Mouse (Mus musculus): ENCODE data around the gene Stub1. TPM values are rescaled to one million over a fixed set of nuclear protein-coding genes. Genes with fewer than 3 reads are reported as not detected.

Gene Stub1
- polyA plus RNA-seq (2015; fragmentation: Nextera tagmentation; extraction: Ambion mirVana): 118 and 119 TPM in 2 replicates

- peak within 1 kb of the TSS; percentile 99 for H3K4me2 ChIP-seq (ENCODE audit: low read depth, low read length)
- H3K4me1 ChIP-seq (ENCODE audit: insufficient read depth): peaks cover 67% of the 10 kb centered on the region
- peak within 1 kb of the TSS; percentile 84 for H3K9ac ChIP-seq (replicated peaks)
- ATAC-seq (peak; percentile 66), DNase-seq (peak; percentile 87)
- H3K4me3 ChIP-seq (ENCODE audit: low read depth, low read length): peak within 1 kb of the TSS; percentile 75
- H3K9me3 ChIP-seq (ENCODE audit: low read length): no peaks in the 10 kb centered on the region
- no peaks in the 10 kb centered on the region for H3K27me3 ChIP-seq (ENCODE audit: insufficient read depth, low read length)
- H3K27ac ChIP-seq (ENCODE audit: low read depth): peak within 1 kb of the TSS; percentile 99
- TF ChIP-seq EP300 (IDR thresholded peaks at IDR 0.05; ENCODE audit: low read depth) (no peak), CTCF (IDR thresholded peaks at IDR 0.05; ENCODE audit: low read depth) (no peak)
- WGBS (ENCODE audit: insufficient replicate concordance): under 1% methylated on average over 24 of the region's 24 CpGs
- H3K36me3 ChIP-seq (replicated peaks; ENCODE audit: insufficient read depth, low read length): peaks cover 21% of the 10 kb centered on the region
These were observed at the start of gene Stub1 for GRCm38 (mm10) chr17:25833291-25833663. Gene Stub1, minus strand, starts transcription at chr17:25833404.

- Histone ChIP-seq H3K9me3 (ENCODE audit: low read length) (no peaks in the 10 kb centered on the region), H3K4me3 (ENCODE audit: low read depth, low read length) (no peak overlapping the region), H3K27me3 (ENCODE audit: insufficient read depth, low read length) (no peaks in the 10 kb centered on the region), H3K36me3 (replicated peaks; ENCODE audit: insufficient read depth, low read length) (peaks cover 23% of the 10 kb centered on the region), H3K27ac (ENCODE audit: low read depth) (no peak overlapping the region), H3K9ac (replicated peaks) (no peak overlapping the region), H3K4me1 (ENCODE audit: insufficient read depth) (peaks cover 17% of the 10 kb centered on the region), H3K4me2 (ENCODE audit: low read depth, low read length) (no peak overlapping the region)
- ATAC-seq: peak; percentile 9; the same call in 1 of the 2 replicates
- no peak for DNase-seq
- WGBS (ENCODE audit: insufficient replicate concordance): 53% methylated on average over 5 of the region's 5 CpGs
- TF ChIP-seq CTCF (IDR thresholded peaks at IDR 0.05; ENCODE audit: low read depth): peak; percentile 31; the same call in 1 of the 2 replicates
- TF ChIP-seq EP300 (IDR thresholded peaks at IDR 0.05; ENCODE audit: low read depth): no peak
These were observed 49.1 kb upstream of the Stub1 start for GRCm38 (mm10) chr17:25882306-25882705.

GRCm38 (mm10) chr17:25881691-25882090 lies 48.5 kb upstream of the Stub1 start:
- no peak overlapping the region for H3K9ac ChIP-seq (replicated peaks)
- no peak overlapping the region for H3K4me3 ChIP-seq (ENCODE audit: low read depth, low read length)
- H3K9me3 ChIP-seq (ENCODE audit: low read length): no peaks in the 10 kb centered on the region
- H3K4me1 ChIP-seq (ENCODE audit: insufficient read depth): peaks cover 21% of the 10 kb centered on the region
- peaks cover 23% of the 10 kb centered on the region for H3K36me3 ChIP-seq (replicated peaks; ENCODE audit: insufficient read depth, low read length)
- H3K27me3 ChIP-seq (ENCODE audit: insufficient read depth, low read length): no peaks in the 10 kb centered on the region
- H3K4me2 ChIP-seq (ENCODE audit: low read depth, low read length): no peak overlapping the region
- WGBS (ENCODE audit: insufficient replicate concordance): 66% methylated on average over 4 of the region's 4 CpGs
- no peak overlapping the region for H3K27ac ChIP-seq (ENCODE audit: low read depth)
- no peak for DNase-seq
- no peak for ATAC-seq
- TF ChIP-seq CTCF (IDR thresholded peaks at IDR 0.05; ENCODE audit: low read depth): no peak

- no peak for TF ChIP-seq EP300 (IDR thresholded peaks at IDR 0.05; ENCODE audit: low read depth)
- TF ChIP-seq CTCF (IDR thresholded peaks at IDR 0.05; ENCODE audit: low read depth): no peak
- Histone ChIP-seq H3K27me3 (ENCODE audit: insufficient read depth, low read length) (no peaks in the 10 kb centered on the region), H3K9me3 (ENCODE audit: low read length) (no peaks in the 10 kb centered on the region), H3K27ac (ENCODE audit: low read depth) (peak overlapping the region; percentile 7; the same call in 1 of the 2 replicates), H3K4me2 (ENCODE audit: low read depth, low read length) (no peak overlapping the region), H3K4me3 (ENCODE audit: low read depth, low read length) (no peak overlapping the region), H3K4me1 (ENCODE audit: insufficient read depth) (peaks cover 24% of the 10 kb centered on the region), H3K9ac (replicated peaks) (no peak overlapping the region), H3K36me3 (replicated peaks; ENCODE audit: insufficient read depth, low read length) (peaks cover 23% of the 10 kb centered on the region)
- DNase-seq: no peak
- ATAC-seq: 0 out of 2 replicates have a peak, but pooled peaks have one; percentile 19
- WGBS (ENCODE audit: insufficient replicate concordance): 42% methylated on average over 5 of the region's 5 CpGs
These were observed 47.9 kb upstream of the Stub1 start for GRCm38 (mm10) chr17:25880913-25881641.

GRCm38 (mm10) chr17:25880196-25880910 lies 47.1 kb upstream of the Stub1 start, which contains the start of gene Wfikkn1:
Gene Wfikkn1, minus strand, starts transcription at chr17:25880858.
- peaks cover 23% of the 10 kb centered on the region for H3K36me3 ChIP-seq (replicated peaks; ENCODE audit: insufficient read depth, low read length)
- H3K4me3 ChIP-seq (ENCODE audit: low read depth, low read length): no peak within 1 kb of the TSS
- peaks cover 24% of the 10 kb centered on the region for H3K4me1 ChIP-seq (ENCODE audit: insufficient read depth)
- DNase-seq: no peak
- no peak within 1 kb of the TSS for H3K4me2 ChIP-seq (ENCODE audit: low read depth, low read length)
- H3K9me3 ChIP-seq (ENCODE audit: low read length): no peaks in the 10 kb centered on the region
- peak within 1 kb of the TSS; percentile 7; the same call in 1 of the 2 replicates for H3K27ac ChIP-seq (ENCODE audit: low read depth)
- peak; percentile 7; the same call in 1 of the 2 replicates for ATAC-seq
- H3K9ac ChIP-seq (replicated peaks): no peak within 1 kb of the TSS
- no peak for TF ChIP-seq CTCF (IDR thresholded peaks at IDR 0.05; ENCODE audit: low read depth)
- TF ChIP-seq EP300 (IDR thresholded peaks at IDR 0.05; ENCODE audit: low read depth): no peak
- H3K27me3 ChIP-seq (ENCODE audit: insufficient read depth, low read length): no peaks in the 10 kb centered on the region
- WGBS (ENCODE audit: insufficient replicate concordance): 56% methylated on average over 5 of the region's 5 CpGs

- H3K4me1 ChIP-seq (ENCODE audit: insufficient read depth): peaks cover 24% of the 10 kb centered on the region
- 80% methylated on average over 8 of the region's 8 CpGs for WGBS (ENCODE audit: insufficient replicate concordance)
- ATAC-seq (no peak), DNase-seq (no peak)
- no peak overlapping the region for H3K27ac ChIP-seq (ENCODE audit: low read depth)
- peaks cover 21% of the 10 kb centered on the region for H3K36me3 ChIP-seq (replicated peaks; ENCODE audit: insufficient read depth, low read length)
- no peaks in the 10 kb centered on the region for H3K27me3 ChIP-seq (ENCODE audit: insufficient read depth, low read length)
- H3K9me3 ChIP-seq (ENCODE audit: low read length): no peaks in the 10 kb centered on the region
- no peak for TF ChIP-seq EP300 (IDR thresholded peaks at IDR 0.05; ENCODE audit: low read depth)
- no peak for TF ChIP-seq CTCF (IDR thresholded peaks at IDR 0.05; ENCODE audit: low read depth)
- no peak overlapping the region for H3K4me3 ChIP-seq (ENCODE audit: low read depth, low read length)
- no peak overlapping the region for H3K4me2 ChIP-seq (ENCODE audit: low read depth, low read length)
- no peak overlapping the region for H3K9ac ChIP-seq (replicated peaks)
These were observed 46.5 kb upstream of the Stub1 start for GRCm38 (mm10) chr17:25879750-25880149.
